Mouse (Mus musculus): ENCODE results near the gene CK137956. TPM values are rescaled to one million over a fixed set of nuclear protein-coding genes. Genes with fewer than 3 reads are reported as not detected.

Gene CK137956
- polyA plus RNA-seq, 1 experiment from 2014 or later: 0.06 TPM

DNA sequence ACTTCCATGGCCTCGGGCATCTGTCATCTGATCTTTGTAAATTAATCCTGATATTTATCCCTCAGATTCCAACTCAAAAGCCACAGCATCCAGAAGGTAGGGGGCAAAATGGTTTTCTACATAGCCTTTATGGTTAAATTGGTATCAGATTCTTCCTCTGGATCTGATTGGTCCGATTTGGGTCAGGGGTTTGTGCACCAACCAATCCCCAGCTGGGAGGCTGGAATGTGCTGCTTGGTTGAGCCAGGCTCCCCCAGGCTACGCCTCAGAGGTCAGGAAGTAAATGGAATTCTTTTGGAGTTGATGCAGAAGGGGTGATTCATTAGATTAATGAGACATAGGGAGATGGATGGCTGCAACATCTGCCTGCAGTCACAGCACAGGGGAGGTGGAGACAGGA, 66.8 kb downstream of the CK137956 start:
- H3K9ac ChIP-seq: no peak overlapping the region
- no peaks in the 10 kb centered on the region for H3K9me3 ChIP-seq
- 61% methylated on average over 3 of the region's 3 CpGs for WGBS
- no peak overlapping the region for H3K4me2 ChIP-seq (replicated peaks)
- no peaks in the 10 kb centered on the region for H3K4me1 ChIP-seq
- H3K27me3 ChIP-seq: no peaks in the 10 kb centered on the region
- no peak for ATAC-seq (ENCODE audit: insufficient number of reproducible peaks, insufficient read depth, low FRiP score, low TSS enrichment)
- H3K4me3 ChIP-seq: no peak overlapping the region
- H3K27ac ChIP-seq: no peak overlapping the region
- H3K36me3 ChIP-seq: no peaks in the 10 kb centered on the region

DNA sequence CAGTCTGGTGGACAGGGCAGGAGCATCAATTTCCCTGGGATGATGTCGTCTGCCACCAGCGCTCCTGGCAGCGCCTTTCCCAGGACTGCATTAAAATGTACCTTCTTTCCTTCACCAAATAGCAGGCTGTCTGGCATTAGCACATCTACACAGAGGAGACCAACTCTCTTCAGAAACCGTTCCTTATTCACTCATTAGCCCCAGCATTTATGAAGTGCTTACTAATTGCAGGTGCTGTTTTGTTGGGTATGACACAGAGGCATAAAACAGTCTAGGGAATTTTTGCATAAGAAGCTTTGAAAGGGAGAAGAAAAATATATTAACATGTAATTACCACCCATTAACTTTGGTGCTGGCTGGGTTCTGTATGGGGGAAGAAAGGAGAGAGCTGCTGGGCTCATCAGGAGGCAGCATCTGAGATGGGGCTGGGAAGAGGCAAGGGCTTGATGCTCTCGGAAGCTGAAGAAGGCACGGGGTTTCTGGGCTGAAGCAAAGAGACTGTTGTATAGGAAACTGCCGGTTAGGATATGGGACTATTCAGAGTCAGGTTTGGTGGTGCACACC, 69.8 kb downstream of the CK137956 start:
- H3K4me2 ChIP-seq (replicated peaks): no peak overlapping the region
- H3K4me3 ChIP-seq: no peak overlapping the region
- ATAC-seq (ENCODE audit: insufficient number of reproducible peaks, insufficient read depth, low FRiP score, low TSS enrichment): no peak
- no peaks in the 10 kb centered on the region for H3K4me1 ChIP-seq
- H3K27me3 ChIP-seq: no peaks in the 10 kb centered on the region
- 82% methylated on average over 7 of the region's 7 CpGs for WGBS
- H3K27ac ChIP-seq: no peak overlapping the region
- no peak overlapping the region for H3K9ac ChIP-seq
- H3K36me3 ChIP-seq: no peaks in the 10 kb centered on the region
- H3K9me3 ChIP-seq: no peaks in the 10 kb centered on the region

DNA sequence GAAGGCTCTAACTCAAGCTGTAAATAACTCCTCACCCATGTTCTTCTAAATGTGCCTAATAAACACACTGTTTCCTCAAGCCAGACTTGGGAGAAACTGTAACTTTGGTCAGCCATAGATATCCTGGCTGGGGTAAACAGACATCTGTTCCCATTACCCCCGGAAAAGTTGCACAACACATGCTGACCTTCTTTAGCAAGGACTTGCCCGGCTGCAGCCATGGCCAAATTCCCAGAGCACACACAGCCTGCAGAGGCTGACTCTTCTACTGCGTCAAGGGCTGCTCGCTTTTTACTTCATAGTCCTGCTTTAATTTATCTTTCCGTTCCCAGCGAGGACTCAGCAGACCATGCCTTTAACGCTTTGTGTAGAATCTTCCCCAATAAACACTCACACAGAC, 81.7 kb downstream of the CK137956 start:
- ATAC-seq (ENCODE audit: insufficient number of reproducible peaks, insufficient read depth, low FRiP score, low TSS enrichment): no peak
- Histone ChIP-seq H3K4me2 (replicated peaks) (no peak overlapping the region), H3K9me3 (no peaks in the 10 kb centered on the region), H3K4me3 (no peak overlapping the region), H3K36me3 (no peaks in the 10 kb centered on the region), H3K9ac (no peak overlapping the region), H3K4me1 (no peaks in the 10 kb centered on the region), H3K27me3 (no peaks in the 10 kb centered on the region), H3K27ac (no peak overlapping the region)
- WGBS: 88% methylated on average over 7 of the region's 7 CpGs

DNA sequence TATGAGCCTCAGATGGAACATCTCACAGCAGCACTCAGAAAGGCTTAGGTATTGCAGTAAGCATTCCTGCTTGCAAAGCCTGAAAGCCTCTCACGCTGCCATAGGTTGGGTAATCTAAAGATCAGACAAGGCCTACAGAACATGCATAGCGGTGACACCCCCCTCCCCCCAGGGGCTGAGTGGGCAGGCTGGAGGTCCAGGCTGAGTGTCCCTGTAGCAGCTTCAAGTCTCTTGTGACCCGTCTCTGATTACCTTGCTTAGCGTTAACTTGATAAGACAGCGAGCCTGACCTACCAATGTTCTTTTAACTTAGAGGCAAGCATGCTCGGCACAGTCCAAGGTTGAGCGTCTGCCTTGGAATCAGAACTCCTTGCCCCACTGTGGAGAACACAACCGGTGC, 91.8 kb downstream of the CK137956 start:
- 91% methylated on average over 8 of the region's 8 CpGs for WGBS
- Histone ChIP-seq H3K27me3 (no peaks in the 10 kb centered on the region), H3K36me3 (no peaks in the 10 kb centered on the region), H3K4me3 (no peak overlapping the region), H3K27ac (no peak overlapping the region), H3K4me1 (no peaks in the 10 kb centered on the region), H3K4me2 (replicated peaks) (no peak overlapping the region), H3K9me3 (peaks cover 1% of the 10 kb centered on the region; the same call in 1 of the 2 replicates), H3K9ac (no peak overlapping the region)
- ATAC-seq (ENCODE audit: insufficient number of reproducible peaks, insufficient read depth, low FRiP score, low TSS enrichment): no peak

Other genes with a start within 250 kb of the CK137956 start
- gene Csmd2, start 16.9 kb upstream of the CK137956 start, polyA plus RNA-seq (2016; fragmentation: Nextera tagmentation; extraction: Ambion mirVana): 0.54 and 0.76 TPM in 2 replicates

All from embryonic facial prominence, embryonic 12.5 days (tissue).